ENCODE assay signal across 23 mouse cellular contexts in genomic region chr4:32413505-32413904, GRCm38 (mm10).
DNase-seq lines count a peak whose midpoint lies in the region; ATAC-seq lines count a peak whose summit lies in the region.
"Had no signal": no experiment of that assay in that cellular context is flagged by ENCODE, and none has a peak within 500 bp of the region (broad histone marks: within the 10 kb centered on the region; RNA-seq: fewer than 3 reads in every experiment).

No protein-coding gene starts in this region.

- no peak for ATAC-seq in hindbrain, embryonic 13.5 days (ENCODE audit: low FRiP score)
- ATAC-seq in hindbrain, embryonic 11.5 days (ENCODE audit: low FRiP score): no peak
- ATAC-seq in neural tube, embryonic 13.5 days (ENCODE audit: low read depth): no peak
- ATAC-seq in megakaryocyte progenitor cell, adult 5-6 weeks (replicated peaks; ENCODE audit: poor library complexity): peak; percentile 75
- no peak for ATAC-seq in forebrain, embryonic 14.5 days
- ATAC-seq: intestine, embryonic 15.5 days; Patski had no signal

- DNase-seq in hindbrain, embryonic 11.5 days (ENCODE audit: low spot score): no peak
- DNase-seq in neural tube, embryonic 10.5 days (ENCODE audit: extremely low spot score, low spot score): no peak
- DNase-seq in splenic B cell, adult 2 months (ENCODE audit: low read depth, low spot score): peak; percentile 38
- DNase-seq in layer of hippocampus, adult 18-20 months (ENCODE audit: low spot score in 2 of 2): no peak
- no peak for DNase-seq in forebrain, embryonic 14.5 days (ENCODE audit: low spot score)
- DNase-seq: adrenal gland, postnatal 14 days; cerebellum, adult 11 months; cerebellum, adult 2 months; cerebellum, adult 9-11 months; cerebellum, postnatal 25 days; gastrocnemius, postnatal 10 days; gastrocnemius, postnatal 36 days; heart, adult 11 months had no signal

- no peak overlapping the region for H3K9ac ChIP-seq in hindbrain, embryonic 13.5 days
- no peak overlapping the region for H3K9ac ChIP-seq in hindbrain, embryonic 11.5 days (ENCODE audit: low read depth, low read length)
- no peak overlapping the region for H3K9ac ChIP-seq in neural tube, embryonic 13.5 days
- no peak overlapping the region for H3K9ac ChIP-seq in forebrain, embryonic 14.5 days (ENCODE audit: low read length)
- H3K9ac ChIP-seq: forebrain, embryonic 13.5 days; forebrain, postnatal 0 days; intestine, embryonic 15.5 days had no signal

- no peaks in the 10 kb centered on the region for H3K9me3 ChIP-seq in hindbrain, embryonic 13.5 days
- H3K9me3 ChIP-seq in hindbrain, embryonic 11.5 days (ENCODE audit: control insufficient read depth, low read length): no peaks in the 10 kb centered on the region
- H3K9me3 ChIP-seq in neural tube, embryonic 13.5 days: no peaks in the 10 kb centered on the region
- H3K9me3 ChIP-seq in forebrain, embryonic 14.5 days (replicated peaks; ENCODE audit: control insufficient read depth, low read length): no peaks in the 10 kb centered on the region
- H3K9me3 ChIP-seq: forebrain, embryonic 10.5 days; forebrain, embryonic 13.5 days; G1E; intestine, embryonic 15.5 days had no signal

- WGBS in hindbrain, embryonic 13.5 days: 81% methylated on average over 9 of the region's 9 CpGs
- 85% methylated on average over 9 of the region's 9 CpGs for WGBS in hindbrain, embryonic 11.5 days
- 73% methylated on average over 9 of the region's 9 CpGs for WGBS in neural tube, embryonic 13.5 days
- WGBS in forebrain, embryonic 14.5 days: 73% methylated on average over 9 of the region's 9 CpGs

- H3K27ac ChIP-seq in hindbrain, embryonic 13.5 days: 0 out of 2 replicates have a peak overlapping the region, but pooled peaks have one; percentile 50
- no peak overlapping the region for H3K27ac ChIP-seq in hindbrain, embryonic 11.5 days (ENCODE audit: low read depth, low read length)
- 0 out of 2 replicates have a peak overlapping the region, but pooled peaks have one; percentile 7 for H3K27ac ChIP-seq in neural tube, embryonic 13.5 days (replicated peaks)
- H3K27ac ChIP-seq in forebrain, embryonic 14.5 days (ENCODE audit: low read depth, low read length): no peak overlapping the region; the same call in 1 of the 2 replicates
- H3K27ac ChIP-seq: forebrain, embryonic 10.5 days; forebrain, embryonic 13.5 days; intestine, embryonic 15.5 days had no signal

- H3K4me1 ChIP-seq in hindbrain, embryonic 13.5 days (replicated peaks): peaks cover 17% of the 10 kb centered on the region; the same call in 1 of the 2 replicates
- H3K4me1 ChIP-seq in hindbrain, embryonic 11.5 days (replicated peaks; ENCODE audit: control insufficient read depth, insufficient read depth, low read length): no peaks in the 10 kb centered on the region
- H3K4me1 ChIP-seq in neural tube, embryonic 13.5 days (replicated peaks): peaks cover 23% of the 10 kb centered on the region
- peaks cover 14% of the 10 kb centered on the region for H3K4me1 ChIP-seq in forebrain, embryonic 14.5 days (ENCODE audit: control insufficient read depth, insufficient read depth, low read length)
- H3K4me1 ChIP-seq: intestine, embryonic 15.5 days had no signal

- peaks cover 4% of the 10 kb centered on the region; the same call in 1 of the 2 replicates for H3K36me3 ChIP-seq in hindbrain, embryonic 13.5 days
- H3K36me3 ChIP-seq in hindbrain, embryonic 11.5 days (ENCODE audit: control insufficient read depth, insufficient read depth, low read length): no peaks in the 10 kb centered on the region
- no peaks in the 10 kb centered on the region for H3K36me3 ChIP-seq in neural tube, embryonic 13.5 days
- H3K36me3 ChIP-seq in splenic B cell, adult 2 months (ENCODE audit: control insufficient read depth, insufficient read depth, low read length, poor library complexity, severe bottlenecking): peaks cover 5% of the 10 kb centered on the region; the same call in 1 of the 2 replicates
- H3K36me3 ChIP-seq in forebrain, embryonic 14.5 days (ENCODE audit: control insufficient read depth, insufficient read depth, low read length): no peaks in the 10 kb centered on the region
- H3K36me3 ChIP-seq: forebrain, embryonic 10.5 days; G1E; intestine, embryonic 15.5 days had no signal

- no peaks in the 10 kb centered on the region for H3K27me3 ChIP-seq in hindbrain, embryonic 13.5 days
- H3K27me3 ChIP-seq in hindbrain, embryonic 11.5 days (ENCODE audit: control insufficient read depth, insufficient read depth, low read length): no peaks in the 10 kb centered on the region
- H3K27me3 ChIP-seq in neural tube, embryonic 13.5 days: no peaks in the 10 kb centered on the region
- H3K27me3 ChIP-seq in splenic B cell, adult 2 months (ENCODE audit: control insufficient read depth, insufficient read depth, low read length, poor library complexity, severe bottlenecking): no peaks in the 10 kb centered on the region
- no peaks in the 10 kb centered on the region for H3K27me3 ChIP-seq in forebrain, embryonic 14.5 days (replicated peaks; ENCODE audit: control insufficient read depth, insufficient read depth, low read length)
- H3K27me3 ChIP-seq: forebrain, embryonic 13.5 days; intestine, embryonic 15.5 days; Patski had no signal

- H3K4me2 ChIP-seq in hindbrain, embryonic 13.5 days: no peak overlapping the region
- no peak overlapping the region for H3K4me2 ChIP-seq in hindbrain, embryonic 11.5 days (replicated peaks; ENCODE audit: low read depth, low read length)
- no peak overlapping the region for H3K4me2 ChIP-seq in neural tube, embryonic 13.5 days
- no peak overlapping the region for H3K4me2 ChIP-seq in forebrain, embryonic 14.5 days (ENCODE audit: low read length)
- H3K4me2 ChIP-seq: forebrain, embryonic 13.5 days; heart, embryonic 11.5 days; intestine, embryonic 15.5 days had no signal

- H3K4me3 ChIP-seq in hindbrain, embryonic 13.5 days: no peak overlapping the region
- H3K4me3 ChIP-seq in hindbrain, embryonic 11.5 days (ENCODE audit: low read depth, low read length): no peak overlapping the region
- H3K4me3 ChIP-seq in neural tube, embryonic 13.5 days: no peak overlapping the region
- no peak overlapping the region for H3K4me3 ChIP-seq in forebrain, embryonic 14.5 days (ENCODE audit: low read depth, low read length)
- H3K4me3 ChIP-seq: forebrain, embryonic 10.5 days; forebrain, embryonic 13.5 days; intestine, embryonic 15.5 days had no signal

Comparison
In these comparisons a context has a peak if more than half of its experiments do, and no peak if none do; other contexts are left out.
1. H3K27ac ChIP-seq: peak in hindbrain, embryonic 13.5 days (single experiment) and neural tube, embryonic 13.5 days (single experiment); none in hindbrain, embryonic 11.5 days (single experiment) and forebrain, embryonic 14.5 days (single experiment).